Mouse (Mus musculus): ENCODE data around the gene Prr7. TPM values are rescaled to one million over a fixed set of nuclear protein-coding genes. Genes with fewer than 3 reads are reported as not detected.
A peak's percentile ranks its signal among the peaks of the same experiment; 100 is the strongest.

The Prr7 gene
- polyA plus RNA-seq, 1 experiment from 2014 or later, result 2.4 TPM

DNA sequence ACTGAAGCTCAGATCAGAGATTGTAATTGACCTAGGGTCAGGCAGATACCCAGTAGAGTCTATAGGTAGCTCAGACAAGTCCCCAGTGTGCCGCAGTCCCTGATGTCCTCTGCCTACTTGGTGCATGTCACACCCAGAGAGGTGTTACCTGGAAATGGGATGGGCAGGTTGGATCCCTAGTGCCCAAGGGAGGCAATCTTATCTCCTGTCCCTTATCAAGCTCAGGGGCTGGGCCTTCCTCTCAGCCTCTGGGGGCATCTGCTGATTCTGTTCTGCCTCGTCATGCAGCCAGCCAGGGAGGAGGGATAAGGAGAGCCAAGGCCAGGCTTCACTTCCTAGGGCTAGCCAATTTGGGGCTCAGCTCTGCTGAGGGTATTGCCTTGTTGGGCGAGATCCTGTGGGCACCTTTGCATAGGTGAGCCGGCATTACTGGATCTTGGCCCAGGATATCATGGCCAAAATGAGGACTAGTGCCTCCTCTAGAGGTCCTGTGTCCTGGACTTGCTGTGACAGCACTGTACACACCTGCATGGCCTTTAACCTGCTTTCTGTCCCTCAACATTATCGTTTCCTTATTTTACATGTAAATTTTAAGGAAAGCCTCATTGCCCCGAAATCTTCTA lies 17.5 kb upstream of the Prr7 start:
- no peak overlapping the region for H3K27ac ChIP-seq (ENCODE audit: low read depth, low read length)
- peaks cover 5% of the 10 kb centered on the region; the same call in 1 of the 2 replicates for H3K36me3 ChIP-seq (ENCODE audit: control insufficient read depth, insufficient read depth, low read length)
- peak overlapping the region; percentile 92 for H3K9ac ChIP-seq (ENCODE audit: low read depth, low read length)
- H3K4me3 ChIP-seq (ENCODE audit: low read depth, low read length), result peak overlapping the region; percentile 89
- 78% methylated on average over 6 of the region's 6 CpGs for WGBS
- H3K27me3 ChIP-seq (ENCODE audit: control insufficient read depth, insufficient read depth, low read length), result no peaks in the 10 kb centered on the region
- H3K9me3 ChIP-seq (ENCODE audit: control insufficient read depth, low read length), result no peaks in the 10 kb centered on the region
- no peak for ATAC-seq (ENCODE audit: low FRiP score)
- H3K4me2 ChIP-seq (replicated peaks; ENCODE audit: low read depth, low read length), result peak overlapping the region; percentile 50; the same call in 1 of the 2 replicates
- peaks cover 2% of the 10 kb centered on the region; the same call in 1 of the 2 replicates for H3K4me1 ChIP-seq (replicated peaks; ENCODE audit: control insufficient read depth, insufficient read depth, low read length)
- no peak for DNase-seq (ENCODE audit: low spot score)

DNA sequence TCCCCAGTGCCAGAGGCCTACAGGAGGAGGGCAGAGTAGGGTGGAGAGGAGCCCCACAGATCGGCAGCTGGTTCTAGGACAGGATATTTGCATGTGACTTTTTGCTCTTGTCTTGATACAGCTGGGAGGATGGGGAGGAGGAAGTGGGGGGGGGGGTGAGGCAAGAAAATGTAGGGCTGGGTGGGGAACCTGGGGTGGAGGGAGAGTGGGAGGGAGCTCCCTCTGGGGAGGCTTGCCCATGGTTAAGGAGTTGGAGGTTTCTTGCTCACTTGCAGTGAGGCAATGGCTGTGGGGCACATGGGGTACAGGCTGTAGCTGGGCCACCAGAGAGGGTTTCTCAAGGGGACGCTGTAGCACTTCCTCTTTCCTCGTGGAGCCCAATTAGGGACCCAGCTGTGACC lies 16.5 kb upstream of the Prr7 start:
- Histone ChIP-seq H3K9me3 (ENCODE audit: control insufficient read depth, low read length) (no peaks in the 10 kb centered on the region), H3K27ac (ENCODE audit: low read depth, low read length) (no peak overlapping the region), H3K4me2 (replicated peaks; ENCODE audit: low read depth, low read length) (no peak overlapping the region), H3K9ac (ENCODE audit: low read depth, low read length) (no peak overlapping the region), H3K4me3 (ENCODE audit: low read depth, low read length) (no peak overlapping the region), H3K27me3 (ENCODE audit: control insufficient read depth, insufficient read depth, low read length) (no peaks in the 10 kb centered on the region), H3K36me3 (ENCODE audit: control insufficient read depth, insufficient read depth, low read length) (peaks cover 8% of the 10 kb centered on the region; the same call in 1 of the 2 replicates), H3K4me1 (replicated peaks; ENCODE audit: control insufficient read depth, insufficient read depth, low read length) (peaks cover 2% of the 10 kb centered on the region; the same call in 1 of the 2 replicates)
- 56% methylated on average over 3 of the region's 3 CpGs for WGBS
- DNase-seq (ENCODE audit: low spot score) (no peak), ATAC-seq (ENCODE audit: low FRiP score) (no peak)

DNA sequence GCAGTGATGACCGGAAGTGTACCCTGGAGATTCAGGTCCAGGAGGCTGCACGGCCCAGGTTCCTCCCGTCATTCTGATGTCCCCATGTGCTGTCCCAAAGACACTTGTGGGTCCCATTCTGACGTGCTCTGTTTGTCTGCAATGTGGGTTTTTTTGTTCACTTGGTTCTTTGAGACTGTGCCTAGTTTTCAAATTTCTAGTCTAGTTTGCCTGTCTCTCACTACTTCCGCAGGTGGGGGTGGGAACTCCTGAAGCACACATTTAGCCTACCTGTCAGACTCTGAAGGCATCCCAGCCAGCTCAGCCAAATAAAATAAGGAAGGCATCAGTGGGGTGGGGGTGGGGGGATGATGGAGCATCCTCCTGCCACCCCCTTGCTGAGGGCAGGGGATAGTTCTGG lies 15.9 kb upstream of the Prr7 start:
- DNase-seq (ENCODE audit: low spot score) (no peak), ATAC-seq (ENCODE audit: low FRiP score) (no peak)
- Histone ChIP-seq H3K4me2 (replicated peaks; ENCODE audit: low read depth, low read length) (no peak overlapping the region), H3K27ac (ENCODE audit: low read depth, low read length) (no peak overlapping the region), H3K4me3 (ENCODE audit: low read depth, low read length) (no peak overlapping the region), H3K9ac (ENCODE audit: low read depth, low read length) (no peak overlapping the region), H3K36me3 (ENCODE audit: control insufficient read depth, insufficient read depth, low read length) (peaks cover 8% of the 10 kb centered on the region; the same call in 1 of the 2 replicates), H3K27me3 (ENCODE audit: control insufficient read depth, insufficient read depth, low read length) (no peaks in the 10 kb centered on the region), H3K9me3 (ENCODE audit: control insufficient read depth, low read length) (no peaks in the 10 kb centered on the region), H3K4me1 (replicated peaks; ENCODE audit: control insufficient read depth, insufficient read depth, low read length) (peaks cover 2% of the 10 kb centered on the region; the same call in 1 of the 2 replicates)
- 94% methylated on average over 5 of the region's 5 CpGs for WGBS

DNA sequence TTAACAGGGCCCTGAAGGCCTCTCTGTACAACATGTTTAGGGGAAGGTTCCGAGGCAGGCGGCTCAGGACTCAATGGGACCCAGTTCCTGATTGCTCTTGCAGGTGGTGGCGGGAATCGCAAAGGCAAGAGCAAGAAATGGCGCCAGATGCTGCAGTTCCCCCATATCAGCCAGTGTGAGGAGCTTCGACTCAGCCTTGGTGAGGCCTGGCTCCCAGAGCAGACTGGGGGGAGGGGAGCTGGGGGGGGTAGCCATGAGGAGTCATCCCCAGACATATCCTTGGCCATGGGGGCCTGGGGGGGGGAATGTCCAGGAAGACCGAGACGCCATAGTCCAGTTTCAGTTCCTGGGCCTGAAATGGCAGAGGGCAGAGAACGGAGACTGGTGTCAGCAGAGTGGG lies 14.9 kb upstream of the Prr7 start:
- Histone ChIP-seq H3K4me3 (ENCODE audit: low read depth, low read length) (no peak overlapping the region), H3K9ac (ENCODE audit: low read depth, low read length) (no peak overlapping the region), H3K9me3 (ENCODE audit: control insufficient read depth, low read length) (no peaks in the 10 kb centered on the region), H3K4me1 (replicated peaks; ENCODE audit: control insufficient read depth, insufficient read depth, low read length) (peaks cover 2% of the 10 kb centered on the region; the same call in 1 of the 2 replicates), H3K27ac (ENCODE audit: low read depth, low read length) (no peak overlapping the region), H3K36me3 (ENCODE audit: control insufficient read depth, insufficient read depth, low read length) (peaks cover 11% of the 10 kb centered on the region), H3K4me2 (replicated peaks; ENCODE audit: low read depth, low read length) (no peak overlapping the region), H3K27me3 (ENCODE audit: control insufficient read depth, insufficient read depth, low read length) (no peaks in the 10 kb centered on the region)
- 96% methylated on average over 9 of the region's 9 CpGs for WGBS
- no peak for DNase-seq (ENCODE audit: low spot score)
- no peak for ATAC-seq (ENCODE audit: low FRiP score)

DNA sequence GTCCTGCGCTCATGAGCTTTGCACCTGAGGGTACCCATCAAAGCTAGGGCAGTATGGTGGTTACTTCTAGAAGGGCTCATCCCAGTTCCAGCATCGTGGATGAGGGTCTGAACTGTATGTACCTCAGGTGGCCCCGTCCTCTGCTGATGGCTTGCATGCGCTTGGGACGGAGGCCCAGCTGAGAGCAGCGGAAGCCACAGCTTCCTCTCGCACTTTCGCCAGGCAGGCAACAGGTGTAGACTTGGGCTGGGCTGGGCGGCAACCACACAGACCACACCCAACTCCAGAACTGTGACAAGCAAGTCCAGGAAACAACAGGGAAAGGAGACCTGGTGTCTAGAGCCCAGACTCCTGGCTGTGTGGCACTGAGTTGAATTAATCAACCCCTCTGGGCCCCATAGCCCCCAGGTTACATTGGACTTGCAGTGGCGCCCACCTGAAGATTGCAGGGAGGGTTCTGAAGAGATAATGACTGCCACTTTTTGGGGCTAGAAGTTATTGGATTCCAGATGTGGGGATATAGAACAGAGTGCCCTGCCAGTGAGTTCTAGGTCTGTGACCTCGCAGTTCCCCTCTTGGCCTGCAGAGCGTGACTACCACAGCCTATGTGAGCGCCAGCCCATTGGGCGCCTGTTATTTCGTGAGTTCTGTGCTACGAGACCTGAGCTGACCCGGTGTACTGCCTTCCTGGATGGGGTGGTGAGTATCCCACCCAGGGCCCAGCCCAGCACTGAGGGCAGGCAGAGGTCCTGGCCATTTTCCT lies 14.2 kb upstream of the Prr7 start:
- H3K36me3 ChIP-seq (ENCODE audit: control insufficient read depth, insufficient read depth, low read length), result peaks cover 12% of the 10 kb centered on the region
- peaks cover 2% of the 10 kb centered on the region; the same call in 1 of the 2 replicates for H3K4me1 ChIP-seq (replicated peaks; ENCODE audit: control insufficient read depth, insufficient read depth, low read length)
- ATAC-seq (ENCODE audit: low FRiP score) (no peak), DNase-seq (ENCODE audit: low spot score) (no peak)
- no peak overlapping the region for H3K9ac ChIP-seq (ENCODE audit: low read depth, low read length)
- 86% methylated on average over 17 of the region's 17 CpGs for WGBS
- no peaks in the 10 kb centered on the region for H3K27me3 ChIP-seq (ENCODE audit: control insufficient read depth, insufficient read depth, low read length)
- no peak overlapping the region for H3K27ac ChIP-seq (ENCODE audit: low read depth, low read length)
- H3K4me2 ChIP-seq (replicated peaks; ENCODE audit: low read depth, low read length), result no peak overlapping the region
- H3K9me3 ChIP-seq (ENCODE audit: control insufficient read depth, low read length), result no peaks in the 10 kb centered on the region
- no peak overlapping the region for H3K4me3 ChIP-seq (ENCODE audit: low read depth, low read length)

DNA sequence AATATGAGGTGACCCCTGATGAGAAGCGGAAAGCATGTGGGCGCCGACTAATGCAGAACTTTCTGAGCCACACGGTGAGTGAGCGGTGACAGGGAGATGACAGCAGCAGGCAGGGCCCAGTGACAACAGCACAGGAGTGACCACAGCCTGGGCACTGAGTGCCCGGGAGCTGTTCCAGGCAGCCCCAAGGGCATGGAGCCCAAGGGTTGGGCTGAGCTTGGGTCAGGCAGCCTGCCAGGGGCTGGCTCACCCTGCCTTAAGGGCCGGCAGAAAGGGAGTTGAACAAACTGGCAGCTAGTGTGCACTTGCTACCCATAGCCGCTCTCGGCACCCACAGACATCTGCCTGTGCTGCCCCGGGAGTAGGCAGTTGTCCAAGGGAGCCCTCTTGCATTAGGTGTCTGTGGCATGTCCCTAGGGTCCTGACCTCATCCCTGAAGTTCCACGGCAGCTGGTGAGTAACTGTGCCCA lies 13.5 kb upstream of the Prr7 start:
- WGBS, result 94% methylated on average over 11 of the region's 11 CpGs
- no peaks in the 10 kb centered on the region for H3K9me3 ChIP-seq (ENCODE audit: control insufficient read depth, low read length)
- H3K4me1 ChIP-seq (replicated peaks; ENCODE audit: control insufficient read depth, insufficient read depth, low read length), result peaks cover 2% of the 10 kb centered on the region; the same call in 1 of the 2 replicates
- no peaks in the 10 kb centered on the region for H3K27me3 ChIP-seq (ENCODE audit: control insufficient read depth, insufficient read depth, low read length)
- peaks cover 12% of the 10 kb centered on the region for H3K36me3 ChIP-seq (ENCODE audit: control insufficient read depth, insufficient read depth, low read length)
- ATAC-seq (ENCODE audit: low FRiP score) (no peak), DNase-seq (ENCODE audit: low spot score) (no peak)
- no peak overlapping the region for H3K4me2 ChIP-seq (replicated peaks; ENCODE audit: low read depth, low read length)
- H3K27ac ChIP-seq (ENCODE audit: low read depth, low read length), result no peak overlapping the region
- no peak overlapping the region for H3K4me3 ChIP-seq (ENCODE audit: low read depth, low read length)
- no peak overlapping the region for H3K9ac ChIP-seq (ENCODE audit: low read depth, low read length)

DNA sequence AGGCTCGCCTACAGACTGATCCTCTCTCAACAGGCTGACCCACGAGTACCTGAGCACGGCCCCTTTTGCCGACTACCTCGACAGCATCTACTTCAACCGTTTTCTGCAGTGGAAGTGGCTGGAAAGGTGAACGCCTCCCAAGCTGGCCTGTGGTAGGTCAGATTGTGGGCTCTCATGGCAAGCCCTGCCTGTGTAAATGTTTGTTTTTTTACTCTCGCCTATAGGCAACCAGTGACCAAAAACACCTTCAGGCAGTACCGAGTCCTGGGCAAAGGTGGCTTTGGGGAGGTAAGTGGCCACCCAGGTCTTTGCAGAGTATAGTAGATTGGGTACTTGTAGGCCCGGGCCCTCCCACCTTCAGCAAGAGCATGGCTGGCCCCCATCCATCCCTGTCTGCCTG lies 12.8 kb upstream of the Prr7 start:
- 93% methylated on average over 10 of the region's 10 CpGs for WGBS
- H3K36me3 ChIP-seq (ENCODE audit: control insufficient read depth, insufficient read depth, low read length), result peaks cover 12% of the 10 kb centered on the region

DNA sequence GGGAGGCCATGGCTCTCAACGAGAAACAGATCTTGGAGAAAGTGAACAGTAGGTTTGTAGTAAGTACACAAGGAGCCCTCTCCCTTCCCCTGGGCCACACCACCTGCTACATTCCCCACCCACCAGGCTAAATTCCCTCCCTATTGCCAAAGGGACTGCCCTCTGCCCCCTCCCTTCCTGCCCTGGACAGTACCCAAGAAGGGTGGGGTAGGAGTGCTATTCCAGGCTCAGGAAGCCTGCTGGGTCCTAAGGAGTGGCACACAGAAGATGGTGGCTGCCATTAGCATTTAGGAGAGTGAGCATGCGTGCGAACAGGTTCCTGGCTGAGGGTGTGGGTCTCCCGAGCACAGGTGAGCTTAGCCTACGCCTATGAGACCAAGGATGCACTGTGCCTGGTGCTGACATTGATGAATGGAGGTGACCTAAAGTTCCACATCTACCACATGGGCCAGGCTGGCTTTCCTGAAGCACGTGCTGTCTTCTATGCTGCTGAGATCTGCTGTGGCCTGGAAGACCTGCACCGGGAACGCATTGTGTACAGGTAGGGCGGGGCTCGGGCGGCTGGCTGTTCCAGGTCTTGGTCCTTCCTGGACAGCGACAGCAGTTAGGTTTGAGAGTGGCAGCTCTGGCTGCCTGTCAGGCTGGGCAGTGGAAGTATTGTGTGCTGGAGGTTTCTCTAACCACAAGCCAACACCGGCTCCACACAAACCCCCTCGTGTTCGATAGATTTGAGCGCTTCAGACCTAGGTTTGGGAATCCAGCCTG lies 12.1 kb upstream of the Prr7 start:
- WGBS, result 97% methylated on average over 16 of the region's 16 CpGs
- Histone ChIP-seq H3K4me2 (replicated peaks; ENCODE audit: low read depth, low read length) (no peak overlapping the region), H3K27ac (ENCODE audit: low read depth, low read length) (no peak overlapping the region), H3K4me1 (replicated peaks; ENCODE audit: control insufficient read depth, insufficient read depth, low read length) (no peaks in the 10 kb centered on the region; the same call in 1 of the 2 replicates), H3K4me3 (ENCODE audit: low read depth, low read length) (no peak overlapping the region), H3K36me3 (ENCODE audit: control insufficient read depth, insufficient read depth, low read length) (peaks cover 12% of the 10 kb centered on the region), H3K9ac (ENCODE audit: low read depth, low read length) (no peak overlapping the region), H3K9me3 (ENCODE audit: control insufficient read depth, low read length) (no peaks in the 10 kb centered on the region), H3K27me3 (ENCODE audit: control insufficient read depth, insufficient read depth, low read length) (no peaks in the 10 kb centered on the region)
- ATAC-seq (ENCODE audit: low FRiP score), result no peak
- DNase-seq (ENCODE audit: low spot score), result no peak

More for the DNA sequence above, 12.8 kb upstream of the Prr7 start:
- ATAC-seq (ENCODE audit: low FRiP score), result no peak
- H3K9me3 ChIP-seq (ENCODE audit: control insufficient read depth, low read length), result no peaks in the 10 kb centered on the region
- no peaks in the 10 kb centered on the region for H3K27me3 ChIP-seq (ENCODE audit: control insufficient read depth, insufficient read depth, low read length)
- H3K27ac ChIP-seq (ENCODE audit: low read depth, low read length), result no peak overlapping the region
- H3K9ac ChIP-seq (ENCODE audit: low read depth, low read length), result no peak overlapping the region
- DNase-seq (ENCODE audit: low spot score), result no peak
- H3K4me1 ChIP-seq (replicated peaks; ENCODE audit: control insufficient read depth, insufficient read depth, low read length), result peaks cover 2% of the 10 kb centered on the region; the same call in 1 of the 2 replicates
- no peak overlapping the region for H3K4me2 ChIP-seq (replicated peaks; ENCODE audit: low read depth, low read length)
- no peak overlapping the region for H3K4me3 ChIP-seq (ENCODE audit: low read depth, low read length)

All from hindbrain, embryonic 11.5 days (tissue).